Comparison of ENCODE assay signal across 9 mouse cellular contexts in genomic region chr7:112238768-112239728, GRCm38 (mm10). TPM values are rescaled to one million over a fixed set of nuclear protein-coding genes. Genes with fewer than 3 reads are reported as not detected.
A peak's percentile ranks its signal among the peaks of the same experiment; 100 is the strongest.
DNase-seq lines count a peak whose midpoint lies in the region; ATAC-seq lines count a peak whose summit lies in the region.
"Had no signal": no experiment of that assay in that cellular context is flagged by ENCODE, and none has a peak within 500 bp of the region (broad histone marks: within the 10 kb centered on the region; RNA-seq: fewer than 3 reads in every experiment).

No protein-coding gene starts in this region.

- 0 out of 2 replicates have a peak, but pooled peaks have one; percentile 17 for ATAC-seq in kidney, embryonic 15.5 days (replicated peaks; ENCODE audit: low FRiP score)

- no peak overlapping the region for H3K4me3 ChIP-seq in kidney, embryonic 15.5 days (replicated peaks)
- H3K4me3 ChIP-seq: hindbrain, embryonic 13.5 days had no signal

- peaks cover 30% of the 10 kb centered on the region for H3K4me1 ChIP-seq in kidney, embryonic 15.5 days

- no peaks in the 10 kb centered on the region for H3K27me3 ChIP-seq in kidney, embryonic 15.5 days
- H3K27me3 ChIP-seq: hindbrain, embryonic 13.5 days had no signal

- 53% methylated on average over 10 of the region's 10 CpGs for WGBS in kidney, embryonic 15.5 days

- no peak overlapping the region for H3K4me2 ChIP-seq in kidney, embryonic 15.5 days
- H3K4me2 ChIP-seq: hindbrain, embryonic 13.5 days had no signal

- no peaks in the 10 kb centered on the region for H3K36me3 ChIP-seq in kidney, embryonic 15.5 days
- H3K36me3 ChIP-seq: hindbrain, embryonic 13.5 days had no signal

- no peaks in the 10 kb centered on the region for H3K9me3 ChIP-seq in kidney, embryonic 15.5 days (replicated peaks)
- H3K9me3 ChIP-seq: hindbrain, embryonic 13.5 days had no signal

- H3K9ac ChIP-seq in kidney, embryonic 15.5 days: no peak overlapping the region
- H3K9ac ChIP-seq: hindbrain, embryonic 13.5 days had no signal

- no peak overlapping the region for H3K27ac ChIP-seq in kidney, embryonic 15.5 days
- H3K27ac ChIP-seq: hindbrain, embryonic 13.5 days had no signal

- no peak for DNase-seq in kidney, postnatal 10 days
- DNase-seq in T-cell, adult 2 months (ENCODE audit: low spot score): peak; percentile 15
- DNase-seq in induced T-regulatory cell, adult 2 months (ENCODE audit: low read depth): peak; percentile 46
- peak; percentile 73 for DNase-seq in lung, postnatal 14 days
- DNase-seq in adrenal gland, adult 18-20 months (ENCODE audit: low spot score in 2 of 2): no peak
- DNase-seq in yolk sac, embryonic 10.5 days (ENCODE audit: low spot score): no peak
- DNase-seq in kidney, adult 9 months: no peak

RNA-seq across cellular contexts. Expression of gene Mical2, which starts 13.4 kb away (rescaled TPM):
- 7.3 and 7.5 TPM in 2 replicates for polyA plus RNA-seq in kidney, embryonic 15.5 days (2015; fragmentation: Nextera tagmentation; extraction: Ambion mirVana)
- total RNA-seq in adrenal gland, adult 18-20 months (2021): 10 to 100 TPM in 1 of 2 experiments, 1 to 10 TPM in 1; 9.1 to 17.9 TPM

Comparison
In these comparisons a context has a peak if more than half of its experiments do, and no peak if none do; other contexts are left out.
1. DNase-seq: peak in T-cell, adult 2 months (single experiment), induced T-regulatory cell, adult 2 months (single experiment) and lung, postnatal 14 days (single experiment); none in kidney, postnatal 10 days (single experiment), adrenal gland, adult 18-20 months (0 of 2), yolk sac, embryonic 10.5 days (single experiment) and kidney, adult 9 months (single experiment).